21 mouse cellular contexts compared by ENCODE assay signal in the genomic region with DNA sequence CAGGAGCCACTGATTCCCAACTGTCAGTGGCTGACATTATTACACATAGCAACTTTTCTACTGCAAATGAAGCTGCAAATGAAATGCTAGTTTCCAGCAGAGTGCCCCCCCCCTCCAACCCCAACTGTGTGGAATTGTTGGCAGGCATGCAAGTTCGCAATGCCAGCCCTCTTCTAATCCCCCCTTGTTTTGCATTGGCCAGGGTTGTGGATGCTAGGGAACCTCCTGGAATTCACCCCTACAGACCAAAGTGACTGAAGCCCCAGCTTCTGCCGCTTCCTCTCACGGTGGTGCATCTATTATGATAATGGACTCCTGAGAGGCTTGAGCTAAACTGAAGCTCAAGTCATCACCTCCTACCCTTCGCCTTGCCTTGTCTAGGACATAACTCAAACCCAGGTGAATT. TPM values are rescaled to one million over a fixed set of nuclear protein-coding genes. Genes with fewer than 3 reads are reported as not detected.
DNase-seq lines count a peak whose midpoint lies in the region; ATAC-seq and TF ChIP-seq lines count a peak whose summit lies in the region.
"Had no signal": no experiment of that assay in that cellular context is flagged by ENCODE, and none has a peak within 500 bp of the region (broad histone marks: within the 10 kb centered on the region; RNA-seq: fewer than 3 reads in every experiment).

No protein-coding gene starts in this region.

- TF ChIP-seq CTCF in ES-Bruce4 (IDR thresholded peaks at IDR 0.05; ENCODE audit: low read depth, low read length): no peak
- TF ChIP-seq CTCF in left cerebral cortex, adult 2 months (IDR thresholded peaks at IDR 0.05): no peak

- WGBS in forebrain, embryonic 14.5 days: 15% methylated on average over 4 of the region's 4 CpGs
- WGBS in forebrain, embryonic 10.5 days: 31% methylated on average over 4 of the region's 4 CpGs
- 18% methylated on average over 4 of the region's 4 CpGs for WGBS in forebrain, embryonic 16.5 days
- 13% methylated on average over 4 of the region's 4 CpGs for WGBS in midbrain, embryonic 13.5 days

- H3K4me3 ChIP-seq in forebrain, embryonic 14.5 days (ENCODE audit: low read depth, low read length): no peak overlapping the region
- H3K4me3 ChIP-seq in forebrain, embryonic 10.5 days: no peak overlapping the region
- H3K4me3 ChIP-seq in ES-Bruce4 (ENCODE audit: low read depth, low read length): no peak overlapping the region
- H3K4me3 ChIP-seq in forebrain, embryonic 16.5 days (replicated peaks; ENCODE audit: low read length): no peak overlapping the region
- H3K4me3 ChIP-seq in midbrain, embryonic 13.5 days (replicated peaks): no peak overlapping the region
- no peak overlapping the region for H3K4me3 ChIP-seq in left cerebral cortex, adult 2 months
- H3K4me3 ChIP-seq: heart, adult 2 months; lung, embryonic 15.5 days had no signal

- peak; percentile 68 for DNase-seq in forebrain, embryonic 14.5 days (ENCODE audit: low spot score)
- DNase-seq in forebrain, embryonic 10.5 days (ENCODE audit: extremely low spot score, low spot score): no peak
- no peak for DNase-seq in kidney, postnatal 25 days
- DNase-seq in left cerebral cortex, adult 2 months (ENCODE audit: extremely low spot score in 1 of 2, low spot score in 2 of 2): no peak
- DNase-seq: adrenal gland, postnatal 36 days; B cell, adult 2 months; cerebellum, adult 11-12 months; embryo, embryonic 11 days; heart, adult 2 months; kidney, adult 11 months; kidney, postnatal 14 days; spleen, adult 18-20 months; thymus, postnatal 36 days had no signal

- no peaks in the 10 kb centered on the region for H3K9me3 ChIP-seq in forebrain, embryonic 14.5 days (replicated peaks; ENCODE audit: control insufficient read depth, low read length)
- H3K9me3 ChIP-seq in forebrain, embryonic 10.5 days: no peaks in the 10 kb centered on the region
- no peaks in the 10 kb centered on the region for H3K9me3 ChIP-seq in ES-Bruce4 (replicated peaks; ENCODE audit: control insufficient read depth, insufficient read depth, low read length, poor library complexity, severe bottlenecking)
- H3K9me3 ChIP-seq in forebrain, embryonic 16.5 days (ENCODE audit: control insufficient read depth, low read length): no peaks in the 10 kb centered on the region
- H3K9me3 ChIP-seq in midbrain, embryonic 13.5 days: no peaks in the 10 kb centered on the region
- H3K9me3 ChIP-seq: lung, embryonic 15.5 days had no signal

- 0 out of 2 replicates have a peak, but pooled peaks cover 3% of the 10 kb centered on the region for H3K27me3 ChIP-seq in forebrain, embryonic 14.5 days (replicated peaks; ENCODE audit: control insufficient read depth, insufficient read depth, low read length)
- H3K27me3 ChIP-seq in forebrain, embryonic 10.5 days (ENCODE audit: poor library complexity, severe bottlenecking): peaks cover 38% of the 10 kb centered on the region
- H3K27me3 ChIP-seq in ES-Bruce4 (ENCODE audit: control insufficient read depth, insufficient read depth, low read length, poor library complexity, severe bottlenecking): no peaks in the 10 kb centered on the region
- no peaks in the 10 kb centered on the region for H3K27me3 ChIP-seq in forebrain, embryonic 16.5 days (replicated peaks; ENCODE audit: control insufficient read depth, insufficient read depth, low read length)
- peaks cover 18% of the 10 kb centered on the region for H3K27me3 ChIP-seq in midbrain, embryonic 13.5 days

- H3K4me1 ChIP-seq in forebrain, embryonic 14.5 days (ENCODE audit: control insufficient read depth, insufficient read depth, low read length): peaks cover 10% of the 10 kb centered on the region
- H3K4me1 ChIP-seq in forebrain, embryonic 10.5 days: peaks cover 18% of the 10 kb centered on the region
- H3K4me1 ChIP-seq in ES-Bruce4 (ENCODE audit: control insufficient read depth, insufficient read depth, low read length): peaks cover 6% of the 10 kb centered on the region
- H3K4me1 ChIP-seq in forebrain, embryonic 16.5 days (replicated peaks; ENCODE audit: control insufficient read depth, insufficient read depth, low read length): peaks cover 16% of the 10 kb centered on the region
- peaks cover 4% of the 10 kb centered on the region for H3K4me1 ChIP-seq in midbrain, embryonic 13.5 days (replicated peaks)
- H3K4me1 ChIP-seq: lung, embryonic 15.5 days had no signal

- H3K9ac ChIP-seq in forebrain, embryonic 14.5 days (ENCODE audit: low read length): no peak overlapping the region
- no peak overlapping the region for H3K9ac ChIP-seq in ES-Bruce4 (ENCODE audit: low read depth, poor library complexity, severe bottlenecking)
- no peak overlapping the region for H3K9ac ChIP-seq in forebrain, embryonic 16.5 days (replicated peaks; ENCODE audit: low read depth, low read length)
- no peak overlapping the region for H3K9ac ChIP-seq in midbrain, embryonic 13.5 days (replicated peaks)
- H3K9ac ChIP-seq: lung, embryonic 15.5 days had no signal

- no peaks in the 10 kb centered on the region for H3K36me3 ChIP-seq in forebrain, embryonic 14.5 days (ENCODE audit: control insufficient read depth, insufficient read depth, low read length)
- H3K36me3 ChIP-seq in forebrain, embryonic 10.5 days (replicated peaks): no peaks in the 10 kb centered on the region
- H3K36me3 ChIP-seq in ES-Bruce4 (ENCODE audit: control insufficient read depth, insufficient read depth, low read length, poor library complexity, severe bottlenecking): no peaks in the 10 kb centered on the region
- H3K36me3 ChIP-seq in forebrain, embryonic 16.5 days (ENCODE audit: control insufficient read depth, insufficient read depth): no peaks in the 10 kb centered on the region
- H3K36me3 ChIP-seq in midbrain, embryonic 13.5 days: no peaks in the 10 kb centered on the region
- H3K36me3 ChIP-seq: G1E; lung, embryonic 15.5 days had no signal

- no peak overlapping the region for H3K27ac ChIP-seq in forebrain, embryonic 14.5 days (ENCODE audit: low read depth, low read length)
- H3K27ac ChIP-seq in forebrain, embryonic 10.5 days: no peak overlapping the region
- H3K27ac ChIP-seq in ES-Bruce4 (ENCODE audit: insufficient read depth, low read length): no peak overlapping the region
- H3K27ac ChIP-seq in forebrain, embryonic 16.5 days (ENCODE audit: low read length): no peak overlapping the region
- H3K27ac ChIP-seq in midbrain, embryonic 13.5 days: no peak overlapping the region
- H3K27ac ChIP-seq in left cerebral cortex, adult 2 months: no peak overlapping the region
- H3K27ac ChIP-seq: heart, adult 2 months; lung, embryonic 15.5 days; stomach, postnatal 0 days had no signal

- TF ChIP-seq EP300 in ES-Bruce4 (IDR thresholded peaks at IDR 0.05; ENCODE audit: insufficient read depth, low read depth, low read length): peak; percentile 55; the same call in 1 of the 2 replicates

- no peak overlapping the region for H3K4me2 ChIP-seq in forebrain, embryonic 14.5 days (ENCODE audit: low read length)
- H3K4me2 ChIP-seq in forebrain, embryonic 16.5 days (ENCODE audit: low read length): no peak overlapping the region
- no peak overlapping the region for H3K4me2 ChIP-seq in midbrain, embryonic 13.5 days (replicated peaks)
- H3K4me2 ChIP-seq: lung, embryonic 15.5 days had no signal

- TF ChIP-seq POLR2A in ES-Bruce4 (IDR thresholded peaks at IDR 0.05; ENCODE audit: insufficient read depth, low read length): no peak

- ATAC-seq in forebrain, embryonic 14.5 days: peak; percentile 62; the same call in 1 of the 2 replicates
- peak; percentile 87 for ATAC-seq in forebrain, embryonic 16.5 days
- peak; percentile 68 for ATAC-seq in midbrain, embryonic 13.5 days

- intact Hi-C loops in left cerebral cortex, adult 2 months (cut with DNase I): no loop called here

RNA-seq across cellular contexts. Expression of a gene that starts 42.6 kb away (rescaled TPM):
- 1.7 and 2.0 TPM in 2 replicates for polyA plus RNA-seq in forebrain, embryonic 14.5 days (2014; fragmentation: Nextera tagmentation; extraction: Ambion mirVana)
- 0.07 and 0.09 TPM in 2 replicates for polyA plus RNA-seq in forebrain, embryonic 10.5 days (2016; fragmentation: Nextera tagmentation; extraction: Ambion mirVana)
- 4.6 and 5.2 TPM in 2 replicates for polyA plus RNA-seq in ES-Bruce4 (2011; ENCODE audit: insufficient read depth, insufficient read length, low read depth, missing spikeins)
- 1.6 and 1.7 TPM in 2 replicates for polyA plus RNA-seq in forebrain, embryonic 16.5 days (2015; fragmentation: Nextera tagmentation; extraction: Ambion mirVana)
- polyA plus RNA-seq in midbrain, embryonic 13.5 days (2015; fragmentation: Nextera tagmentation; extraction: Ambion mirVana): 0.93 and 2.8 TPM in 2 replicates
- 10 to 100 TPM; 18.6 to 22.2 TPM for total RNA-seq in left cerebral cortex, adult 2 months (2021)
- total RNA-seq: liver, adult 2 months; megakaryocyte progenitor cell, adult 5-6 weeks had no signal
- polyA plus RNA-seq: G1E; liver, adult 2 months had no signal
